Mouse (Mus musculus) C2C12 (cell line): ENCODE measurements around the gene Arhgap23. TPM values are rescaled to one million over a fixed set of nuclear protein-coding genes. Genes with fewer than 3 reads are reported as not detected.

ENCODE experiments used
- H3K27me3 ChIP-seq: one replicate; pipeline ENCODE4 v1.6.1; 2011; ENCODE audit not compliant: control insufficient read depth, insufficient read depth, insufficient read length
- H3K36me3 ChIP-seq: one replicate; pipeline ENCODE4 v1.6.1; 2011; ENCODE audit not compliant: control insufficient read depth, insufficient read depth
- H3K4me3 ChIP-seq: one replicate; pipeline ENCODE4 v1.5.1; 2011; ENCODE audit warnings: mild to moderate bottlenecking, control low read depth; ENCODE audit not compliant: poor library complexity, insufficient read depth, severe bottlenecking
- H3K79me2 ChIP-seq: one replicate; pipeline ENCODE4 v1.6.1; 2011; ENCODE audit not compliant: control insufficient read depth, insufficient read depth
- H3K79me3 ChIP-seq: one replicate; pipeline ENCODE4 v1.6.1; 2011; ENCODE audit warnings: low read depth, control low read depth
- H3ac ChIP-seq: one replicate; pipeline ENCODE3; 2011; ENCODE audit warnings: low read depth; ENCODE audit not compliant: control insufficient read depth, insufficient read length
- CEBPB ChIP-seq: IDR thresholded peaks from one replicate; pipeline ENCODE4 v1.6.1; 2011; ENCODE audit warnings: low read depth, mild to moderate bottlenecking, control low read depth, moderate library complexity
- CTCF ChIP-seq: IDR thresholded peaks from one replicate; pipeline ENCODE4 v1.5.1; 2011; ENCODE audit not compliant: control insufficient read depth, insufficient read depth, insufficient read length
- FOSL1 ChIP-seq: IDR thresholded peaks from one replicate; pipeline ENCODE4 v1.8.0; 2011; ENCODE audit warnings: mild to moderate bottlenecking, low read length; ENCODE audit not compliant: poor library complexity, insufficient read depth, severe bottlenecking
- MAX ChIP-seq: IDR thresholded peaks from one replicate; pipeline ENCODE4 v1.6.1; 2011; ENCODE audit warnings: mild to moderate bottlenecking, control low read depth
- MYOD1 ChIP-seq: IDR thresholded peaks from one replicate; pipeline ENCODE4 v1.6.1; 2011; ENCODE audit warnings: low read depth; ENCODE audit not compliant: control insufficient read depth, insufficient read length
- MYOG ChIP-seq: IDR thresholded peaks from one replicate; pipeline ENCODE4 v1.6.1; 2011; ENCODE audit not compliant: control insufficient read depth, insufficient read length; ENCODE audit errors: extremely low read depth
- USF1 ChIP-seq: IDR thresholded peaks from one replicate; pipeline ENCODE4 v1.6.1; 2011; ENCODE audit warnings: low read depth, mild to moderate bottlenecking, control low read depth, moderate library complexity
- polyA plus RNA-seq: library from polyadenylated mRNA; unstranded; fragments of >200 nt; fragmentation: generic; extraction: Trizol; gene quantifications from one replicate; pipeline ENCODE4 v1.2.1, GENCODE M21; 2012; ENCODE audit warnings: missing spikeins

Arhgap23 gene
- polyA plus RNA-seq, 1 experiment, result 23.9 TPM

- Histone ChIP-seq H3K79me3 (peaks cover 28% of the 10 kb centered on the region), H3K79me2 (peaks cover 86% of the 10 kb centered on the region), H3ac (no peak overlapping the region), H3K36me3 (peaks cover 12% of the 10 kb centered on the region), H3K4me3 (no peak overlapping the region), H3K27me3 (no peaks in the 10 kb centered on the region)
- TF ChIP-seq FOSL1 (no peak), USF1 (no peak), MYOG (no peak)
Observed at GRCm38 (mm10) chr11:97434121-97434520, 18.8 kb downstream of the Arhgap23 start.

- H3K79me2 ChIP-seq, result peaks cover 86% of the 10 kb centered on the region
- H3K4me3 ChIP-seq, result no peak overlapping the region
- no peaks in the 10 kb centered on the region for H3K27me3 ChIP-seq
- peak overlapping the region; percentile 59 for H3ac ChIP-seq
- H3K79me3 ChIP-seq, result peaks cover 22% of the 10 kb centered on the region
- H3K36me3 ChIP-seq, result peaks cover 12% of the 10 kb centered on the region
- peak; percentile 91 for TF ChIP-seq CEBPB
- no peak for TF ChIP-seq MYOD1
- peak; percentile 52 for TF ChIP-seq MAX
Observed at GRCm38 (mm10) chr11:97434704-97435454, 19.5 kb downstream of the Arhgap23 start.

GRCm38 (mm10) chr11:97435808-97436491 lies 20.6 kb downstream of the Arhgap23 start:
- peaks cover 83% of the 10 kb centered on the region for H3K79me2 ChIP-seq
- H3K36me3 ChIP-seq, result peaks cover 12% of the 10 kb centered on the region
- TF ChIP-seq MAX (no peak), MYOG (no peak), FOSL1 (no peak), USF1 (no peak), CTCF (no peak), CEBPB (no peak), MYOD1 (no peak)
- peaks cover 20% of the 10 kb centered on the region for H3K79me3 ChIP-seq
- no peaks in the 10 kb centered on the region for H3K27me3 ChIP-seq
- no peak overlapping the region for H3K4me3 ChIP-seq
- H3ac ChIP-seq, result no peak overlapping the region

- no peak overlapping the region for H3K4me3 ChIP-seq
- H3K36me3 ChIP-seq, result peaks cover 12% of the 10 kb centered on the region
- H3K79me3 ChIP-seq, result peaks cover 22% of the 10 kb centered on the region
- no peak overlapping the region for H3ac ChIP-seq
- TF ChIP-seq USF1 (no peak), MAX (no peak), CTCF (no peak), CEBPB (no peak), MYOG (no peak), MYOD1 (no peak), FOSL1 (no peak)
- no peaks in the 10 kb centered on the region for H3K27me3 ChIP-seq
- H3K79me2 ChIP-seq, result peaks cover 83% of the 10 kb centered on the region
Observed at GRCm38 (mm10) chr11:97437745-97438144, 22.4 kb downstream of the Arhgap23 start.

- no peak overlapping the region for H3ac ChIP-seq
- no peaks in the 10 kb centered on the region for H3K27me3 ChIP-seq
- H3K79me3 ChIP-seq, result peaks cover 30% of the 10 kb centered on the region
- peaks cover 84% of the 10 kb centered on the region for H3K79me2 ChIP-seq
- H3K4me3 ChIP-seq, result no peak overlapping the region
- peaks cover 18% of the 10 kb centered on the region for H3K36me3 ChIP-seq
- TF ChIP-seq FOSL1, result no peak
- no peak for TF ChIP-seq MYOG
- no peak for TF ChIP-seq CTCF
- TF ChIP-seq USF1, result no peak
- TF ChIP-seq CEBPB, result no peak
- no peak for TF ChIP-seq MAX
- no peak for TF ChIP-seq MYOD1
Observed at GRCm38 (mm10) chr11:97438868-97439267, 23.5 kb downstream of the Arhgap23 start.
